Mouse (Mus musculus) heart, embryonic 15.5 days (tissue): ENCODE results near the gene Tcp11. TPM values are rescaled to one million over a fixed set of nuclear protein-coding genes. Genes with fewer than 3 reads are reported as not detected.

Source experiments
- ATAC-seq: fragments of 200-750 bp; cut with Nextera tagmentation; replicated peaks from 2 replicates; pipeline ENCODE4 v1.8.0; 2017; ENCODE audit warnings: low read depth, moderate TSS enrichment; ENCODE audit not compliant: insufficient number of reproducible peaks, insufficient read depth, low FRiP score
- H3K27ac ChIP-seq: fragments of 300-500 bp; sonication (generic); 2 replicates; pipeline ENCODE4 v1.5.1; 2015; ENCODE audit warnings: mild to moderate bottlenecking, inconsistent platforms
- H3K27me3 ChIP-seq: fragments of 300-500 bp; sonication (generic); 2 replicates; pipeline ENCODE4 v1.6.1; 2015; ENCODE audit warnings: inconsistent platforms
- H3K36me3 ChIP-seq: fragments of 300-500 bp; sonication (generic); 2 replicates; pipeline ENCODE4 v1.6.1; 2015; ENCODE audit warnings: mild to moderate bottlenecking, inconsistent platforms
- H3K4me1 ChIP-seq: fragments of 300-500 bp; sonication (generic); replicated peaks from 2 replicates; pipeline ENCODE4 v1.6.1; 2015; ENCODE audit warnings: inconsistent platforms
- H3K4me2 ChIP-seq: fragments of 300-500 bp; sonication (generic); 2 replicates; pipeline ENCODE4 v1.6.1; 2015; ENCODE audit warnings: inconsistent platforms, mild to moderate bottlenecking, moderate library complexity
- H3K4me3 ChIP-seq: fragments of 300-500 bp; sonication (generic); 2 replicates; pipeline ENCODE4 v1.5.1; 2015; ENCODE audit warnings: mild to moderate bottlenecking, inconsistent platforms
- H3K9ac ChIP-seq: fragments of 300-500 bp; sonication (generic); 2 replicates; pipeline ENCODE4 v1.6.1; 2015; ENCODE audit warnings: mild to moderate bottlenecking, inconsistent platforms
- H3K9me3 ChIP-seq: fragments of 300-500 bp; sonication (generic); replicated peaks from 2 replicates; pipeline ENCODE4 v1.6.1; 2016; ENCODE audit warnings: inconsistent platforms
- WGBS: fragments of 180-500 bp; shearing (Covaris S2); methylation state at CpG from one replicate; pipeline ENCODE4 v1.1.7; 2015; ENCODE audit warnings: mixed read lengths; 5-methylcytosine and 5-hydroxymethylcytosine counted together
- polyA plus RNA-seq: library from polyadenylated mRNA; unstranded; fragments of >200 nt; fragmentation: Nextera tagmentation; extraction: Ambion mirVana; gene quantifications from 2 replicates; pipeline ENCODE4 v1.2.1, GENCODE M21; 2015

Gene Tcp11
- polyA plus RNA-seq, 1 experiment from 2014 or later = 0.34 TPM

DNA sequence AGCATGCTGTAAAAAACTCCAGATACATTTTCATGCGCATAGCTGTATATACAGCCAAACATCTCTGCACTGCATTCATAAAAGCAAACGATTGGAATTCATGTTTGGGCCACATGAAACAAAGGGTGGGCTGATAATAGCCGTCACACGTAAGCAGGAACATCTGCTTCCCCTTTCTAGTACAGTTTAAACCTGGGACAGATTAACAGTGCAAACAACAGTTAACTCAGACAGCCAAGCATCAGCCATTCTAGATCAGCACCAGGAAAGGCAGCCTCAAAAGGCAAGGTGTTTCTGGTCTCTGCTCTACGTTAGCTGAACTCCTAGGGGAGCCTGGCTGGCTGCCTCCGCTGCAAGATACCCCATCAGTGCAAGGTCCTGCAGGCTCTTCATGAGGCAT is 17.3 kb downstream of the Tcp11 start:
- Histone ChIP-seq H3K4me3 (no peak overlapping the region), H3K27ac (no peak overlapping the region), H3K9me3 (no peaks in the 10 kb centered on the region), H3K4me1 (peaks cover 8% of the 10 kb centered on the region; the same call in 1 of the 2 replicates), H3K36me3 (peaks cover 25% of the 10 kb centered on the region; the same call in 1 of the 2 replicates), H3K27me3 (no peaks in the 10 kb centered on the region), H3K9ac (no peak overlapping the region), H3K4me2 (no peak overlapping the region)
- no peak for ATAC-seq
- WGBS = 76% methylated on average over 6 of the region's 6 CpGs

- 87% methylated on average over 7 of the region's 7 CpGs for WGBS
- H3K27ac ChIP-seq = no peak overlapping the region
- no peaks in the 10 kb centered on the region for H3K9me3 ChIP-seq
- peaks cover 25% of the 10 kb centered on the region; the same call in 1 of the 2 replicates for H3K36me3 ChIP-seq
- peaks cover 8% of the 10 kb centered on the region; the same call in 1 of the 2 replicates for H3K4me1 ChIP-seq
- H3K4me2 ChIP-seq = no peak overlapping the region
- no peak overlapping the region for H3K9ac ChIP-seq
- no peaks in the 10 kb centered on the region for H3K27me3 ChIP-seq
- no peak overlapping the region for H3K4me3 ChIP-seq
- ATAC-seq = no peak
Measured at GRCm38 (mm10) chr17:28062710-28063109, 17.7 kb downstream of the Tcp11 start.

GRCm38 (mm10) chr17:28061472-28061871 is 19.0 kb downstream of the Tcp11 start:
- no peak overlapping the region for H3K4me3 ChIP-seq
- H3K27me3 ChIP-seq = no peaks in the 10 kb centered on the region
- peaks cover 5% of the 10 kb centered on the region; the same call in 1 of the 2 replicates for H3K4me1 ChIP-seq
- WGBS = 59% methylated on average over 7 of the region's 7 CpGs
- no peak for ATAC-seq
- H3K4me2 ChIP-seq = no peak overlapping the region
- no peak overlapping the region for H3K27ac ChIP-seq
- H3K9me3 ChIP-seq = no peaks in the 10 kb centered on the region
- no peak overlapping the region for H3K9ac ChIP-seq
- H3K36me3 ChIP-seq = peaks cover 28% of the 10 kb centered on the region; the same call in 1 of the 2 replicates

- 79% methylated on average over 11 of the region's 11 CpGs for WGBS
- Histone ChIP-seq H3K27ac (no peak overlapping the region), H3K4me2 (no peak overlapping the region), H3K9ac (no peak overlapping the region), H3K9me3 (no peaks in the 10 kb centered on the region), H3K4me3 (no peak overlapping the region), H3K4me1 (peaks cover 3% of the 10 kb centered on the region; the same call in 1 of the 2 replicates), H3K27me3 (no peaks in the 10 kb centered on the region), H3K36me3 (peaks cover 31% of the 10 kb centered on the region; the same call in 1 of the 2 replicates)
- ATAC-seq = no peak
Measured at GRCm38 (mm10) chr17:28060681-28061080, 19.8 kb downstream of the Tcp11 start.

DNA sequence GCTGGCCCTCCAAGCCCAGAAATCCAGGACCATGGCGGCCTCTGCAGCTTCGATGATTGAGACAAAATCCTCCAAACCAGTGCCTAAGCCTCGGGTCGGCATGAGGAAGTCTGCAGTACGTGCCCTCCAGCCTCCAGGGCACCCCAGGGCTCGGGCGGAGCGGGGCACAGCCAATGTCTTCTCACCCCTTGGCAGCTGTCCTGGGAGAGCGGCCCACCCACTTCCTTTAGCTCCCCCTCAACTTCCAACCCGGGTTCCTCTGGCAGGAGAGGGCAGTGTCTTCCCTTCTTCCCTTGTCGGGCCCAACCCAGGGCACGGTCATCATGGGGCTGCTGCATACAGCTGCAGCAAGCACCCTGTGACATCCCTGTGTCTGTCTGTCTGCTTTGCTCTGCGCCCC is 22.1 kb downstream of the Tcp11 start:
- Histone ChIP-seq H3K4me2 (no peak overlapping the region), H3K36me3 (peaks cover 45% of the 10 kb centered on the region)
- 78% methylated on average over 13 of the region's 13 CpGs for WGBS

GRCm38 (mm10) chr17:28052293-28052863 is 28.1 kb downstream of the Tcp11 start:
- H3K9me3 ChIP-seq = no peaks in the 10 kb centered on the region
- no peak overlapping the region for H3K4me3 ChIP-seq
- H3K4me2 ChIP-seq = no peak overlapping the region
- no peaks in the 10 kb centered on the region for H3K4me1 ChIP-seq
- H3K36me3 ChIP-seq = peaks cover 46% of the 10 kb centered on the region
- no peak for ATAC-seq
- 79% methylated on average over 21 of the region's 21 CpGs for WGBS
- no peak overlapping the region for H3K9ac ChIP-seq
- no peaks in the 10 kb centered on the region for H3K27me3 ChIP-seq
- H3K27ac ChIP-seq = no peak overlapping the region

More for the DNA sequence above, 22.1 kb downstream of the Tcp11 start:
- H3K4me1 ChIP-seq = peaks cover 1% of the 10 kb centered on the region; the same call in 1 of the 2 replicates
- no peaks in the 10 kb centered on the region for H3K9me3 ChIP-seq
- no peaks in the 10 kb centered on the region for H3K27me3 ChIP-seq
- no peak overlapping the region for H3K27ac ChIP-seq
- no peak overlapping the region for H3K9ac ChIP-seq
- ATAC-seq = no peak
- no peak overlapping the region for H3K4me3 ChIP-seq

DNA sequence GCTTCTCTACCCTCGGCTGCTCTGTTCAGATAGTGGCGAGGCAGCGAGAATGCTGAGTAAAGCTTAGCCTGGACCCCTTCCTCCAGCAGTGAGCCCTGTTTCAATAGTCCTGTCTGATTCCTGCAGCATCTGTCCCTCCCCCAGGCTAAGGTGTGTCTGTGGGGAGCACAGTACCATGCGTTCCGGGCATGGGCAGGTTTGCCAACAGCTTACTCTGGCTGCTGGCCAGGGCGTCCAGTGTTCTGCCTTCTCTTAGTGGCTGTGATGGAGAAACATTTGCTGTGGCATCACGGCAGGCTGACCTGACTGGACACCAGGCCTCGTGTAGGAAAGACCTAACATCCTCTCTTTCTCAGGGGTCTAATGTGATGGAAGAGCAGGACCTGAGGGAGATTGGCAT is 30.2 kb downstream of the Tcp11 start:
- no peak for ATAC-seq
- no peaks in the 10 kb centered on the region for H3K9me3 ChIP-seq
- H3K4me2 ChIP-seq = no peak overlapping the region
- H3K27me3 ChIP-seq = no peaks in the 10 kb centered on the region
- H3K9ac ChIP-seq = no peak overlapping the region
- H3K27ac ChIP-seq = no peak overlapping the region
- WGBS = 89% methylated on average over 8 of the region's 8 CpGs
- no peak overlapping the region for H3K4me3 ChIP-seq
- H3K4me1 ChIP-seq = no peaks in the 10 kb centered on the region
- H3K36me3 ChIP-seq = peaks cover 39% of the 10 kb centered on the region

DNA sequence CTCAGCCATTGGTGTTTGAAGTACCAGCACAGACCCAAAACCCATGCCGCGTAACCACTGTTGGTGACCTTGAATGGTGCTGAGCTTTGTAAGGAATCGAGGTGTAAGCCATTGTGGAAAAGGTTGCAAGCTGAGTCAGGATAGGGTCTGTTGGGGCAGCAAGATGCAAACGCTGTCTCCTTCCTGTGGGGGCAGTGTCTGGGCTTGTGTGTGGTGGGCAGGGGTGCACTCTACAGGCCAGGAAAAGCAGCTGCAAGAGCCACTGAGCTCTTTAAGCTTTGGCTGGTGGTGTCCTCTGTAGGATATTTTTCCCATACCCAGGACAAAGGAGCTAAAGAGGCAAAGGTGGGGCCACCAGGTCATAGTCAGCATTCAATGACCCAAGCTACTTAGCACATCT is 32.0 kb downstream of the Tcp11 start:
- 45% methylated on average over 4 of the region's 4 CpGs for WGBS
- Histone ChIP-seq H3K9ac (no peak overlapping the region), H3K4me2 (no peak overlapping the region), H3K4me3 (no peak overlapping the region), H3K27ac (no peak overlapping the region), H3K9me3 (no peaks in the 10 kb centered on the region), H3K4me1 (no peaks in the 10 kb centered on the region), H3K36me3 (peaks cover 26% of the 10 kb centered on the region), H3K27me3 (no peaks in the 10 kb centered on the region)
- ATAC-seq = peak; percentile 69; the same call in 1 of the 2 replicates

DNA sequence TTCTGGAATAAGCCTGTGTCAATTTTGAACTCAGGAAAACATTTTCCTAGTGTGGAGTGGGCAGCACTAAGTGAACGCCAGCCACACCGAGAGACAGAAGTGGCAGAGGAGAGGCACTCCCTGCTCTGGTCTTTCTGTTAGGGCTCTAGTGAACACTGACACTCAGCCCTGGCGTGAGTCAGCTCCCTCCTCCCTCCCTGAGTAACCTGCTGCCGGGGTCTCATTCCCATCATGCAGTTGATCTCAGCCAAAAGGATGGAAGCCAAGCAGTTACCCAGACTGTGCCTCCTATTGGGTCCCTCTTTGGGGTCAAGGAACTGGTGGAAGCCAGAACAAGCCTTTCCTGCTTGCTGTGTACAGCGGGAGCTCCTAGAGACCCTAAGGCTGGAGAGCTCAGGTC is 32.9 kb downstream of the Tcp11 start:
- no peak overlapping the region for H3K27ac ChIP-seq
- no peak overlapping the region for H3K9ac ChIP-seq
- no peaks in the 10 kb centered on the region for H3K9me3 ChIP-seq
- no peak overlapping the region for H3K4me3 ChIP-seq
- 78% methylated on average over 5 of the region's 5 CpGs for WGBS
- H3K27me3 ChIP-seq = no peaks in the 10 kb centered on the region
- H3K36me3 ChIP-seq = peaks cover 23% of the 10 kb centered on the region; the same call in 1 of the 2 replicates
- no peak for ATAC-seq
- 0 out of 2 replicates have a peak, but pooled peaks cover 2% of the 10 kb centered on the region for H3K4me1 ChIP-seq
- H3K4me2 ChIP-seq = no peak overlapping the region

GRCm38 (mm10) chr17:28047017-28047416 is 33.4 kb downstream of the Tcp11 start:
- H3K36me3 ChIP-seq = peaks cover 20% of the 10 kb centered on the region; the same call in 1 of the 2 replicates
- H3K27ac ChIP-seq = no peak overlapping the region
- H3K4me2 ChIP-seq = no peak overlapping the region
- H3K9me3 ChIP-seq = no peaks in the 10 kb centered on the region
- no peak for ATAC-seq
- no peak overlapping the region for H3K4me3 ChIP-seq
- peaks cover 5% of the 10 kb centered on the region for H3K4me1 ChIP-seq
- no peaks in the 10 kb centered on the region for H3K27me3 ChIP-seq
- no peak overlapping the region for H3K9ac ChIP-seq
- WGBS = 86% methylated on average over 5 of the region's 5 CpGs

- H3K4me2 ChIP-seq = peak overlapping the region; percentile 12; the same call in 1 of the 2 replicates
- no peaks in the 10 kb centered on the region for H3K27me3 ChIP-seq
- 0 out of 2 replicates have a peak overlapping the region, but pooled peaks have one; percentile 5 for H3K9ac ChIP-seq
- 49% methylated on average over 23 of the region's 23 CpGs for WGBS
- H3K36me3 ChIP-seq = peaks cover 7% of the 10 kb centered on the region; the same call in 1 of the 2 replicates
- 0 out of 2 replicates have a peak, but pooled peaks have one; percentile 20 for ATAC-seq
- peaks cover 23% of the 10 kb centered on the region for H3K4me1 ChIP-seq
- H3K9me3 ChIP-seq = no peaks in the 10 kb centered on the region
- no peak overlapping the region for H3K27ac ChIP-seq
- no peak overlapping the region for H3K4me3 ChIP-seq
Measured at GRCm38 (mm10) chr17:28042299-28042771, 38.1 kb downstream of the Tcp11 start.

GRCm38 (mm10) chr17:28041298-28041697 is 39.1 kb downstream of the Tcp11 start:
- H3K36me3 ChIP-seq = peaks cover 7% of the 10 kb centered on the region; the same call in 1 of the 2 replicates
- no peak overlapping the region for H3K4me3 ChIP-seq
- H3K9ac ChIP-seq = no peak overlapping the region
- H3K27ac ChIP-seq = no peak overlapping the region
- no peak overlapping the region for H3K4me2 ChIP-seq
- ATAC-seq = no peak
- no peaks in the 10 kb centered on the region for H3K9me3 ChIP-seq
- WGBS = 92% methylated on average over 13 of the region's 13 CpGs
- no peaks in the 10 kb centered on the region for H3K27me3 ChIP-seq
- H3K4me1 ChIP-seq = peaks cover 30% of the 10 kb centered on the region
